Mouse (Mus musculus) heart, embryonic 10.5 days (tissue): Measurements from ENCODE around the gene Crtc3. TPM values are rescaled to one million over a fixed set of nuclear protein-coding genes. Genes with fewer than 3 reads are reported as not detected.

Source experiments
- DNase-seq: peaks from one replicate; pipeline ENCODE4 v3.0.0-alpha.2; 2017; ENCODE audit warnings: low spot score
- H3K27ac ChIP-seq: fragments of 300-500 bp; sonication (generic); 2 replicates; pipeline ENCODE4 v1.5.1; 2016; ENCODE audit warnings: mild to moderate bottlenecking
- H3K27me3 ChIP-seq: fragments of 300-500 bp; sonication (generic); 2 replicates; pipeline ENCODE4 v1.6.1; 2016; ENCODE audit warnings: mild to moderate bottlenecking; ENCODE audit not compliant: poor library complexity, insufficient read depth, severe bottlenecking
- H3K36me3 ChIP-seq: fragments of 300-500 bp; sonication (generic); 2 replicates; pipeline ENCODE4 v1.6.1; 2016; ENCODE audit warnings: mild to moderate bottlenecking, moderate library complexity
- H3K4me1 ChIP-seq: fragments of 300-500 bp; sonication (generic); 2 replicates; pipeline ENCODE4 v1.6.1; 2016; ENCODE audit warnings: mild to moderate bottlenecking
- H3K4me3 ChIP-seq: fragments of 300-500 bp; sonication (generic); 2 replicates; pipeline ENCODE4 v1.5.1; 2016; ENCODE audit warnings: mild to moderate bottlenecking, moderate library complexity
- H3K9me3 ChIP-seq: fragments of 300-500 bp; sonication (generic); 2 replicates; pipeline ENCODE4 v1.6.1; 2016; ENCODE audit warnings: mild to moderate bottlenecking, moderate library complexity
- WGBS: fragments of 180-500 bp; shearing (Covaris S2); methylation state at CpG from one replicate; pipeline ENCODE4 v1.1.7; 2016; 5-methylcytosine and 5-hydroxymethylcytosine counted together
- polyA plus RNA-seq: library from polyadenylated mRNA; unstranded; fragments of >200 nt; fragmentation: Nextera tagmentation; extraction: Ambion mirVana; gene quantifications from 2 replicates; pipeline ENCODE4 v1.2.1, GENCODE M21; 2016

The Crtc3 gene
- polyA plus RNA-seq, 1 experiment from 2014 or later, result 18.6 TPM

- Histone ChIP-seq H3K9me3 (no peaks in the 10 kb centered on the region), H3K36me3 (no peaks in the 10 kb centered on the region), H3K4me1 (peaks cover 35% of the 10 kb centered on the region), H3K27me3 (peaks cover 11% of the 10 kb centered on the region; the same call in 1 of the 2 replicates), H3K4me3 (no peak overlapping the region), H3K27ac (peak overlapping the region; percentile 14; the same call in 1 of the 2 replicates)
- WGBS, result 73% methylated on average over 20 of the region's 20 CpGs
- no peak for DNase-seq
These were observed 105.7 kb downstream of the Crtc3 start for GRCm38 (mm10) chr7:80582821-80583451.

DNA sequence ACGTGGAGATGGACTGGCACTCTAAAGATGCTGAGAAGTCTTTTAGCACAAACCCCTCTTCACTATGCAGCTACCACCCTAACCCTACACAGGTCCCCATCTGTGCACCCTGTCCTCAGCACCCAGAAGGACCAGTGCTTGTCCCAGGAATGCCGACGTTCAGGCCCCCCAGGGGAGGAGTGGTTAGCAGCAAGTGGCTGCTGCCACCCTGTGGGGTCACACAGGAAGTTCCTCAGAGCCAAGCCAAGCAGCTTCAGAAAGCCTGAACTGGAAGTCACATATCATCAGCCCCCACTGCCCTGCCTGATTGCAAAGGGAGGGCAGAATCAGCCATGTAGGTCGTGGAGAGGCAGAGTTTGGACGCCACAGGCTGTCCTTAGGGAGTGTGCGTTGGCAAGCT, 108.3 kb downstream of the Crtc3 start:
- no peak overlapping the region for H3K27ac ChIP-seq
- DNase-seq, result no peak

GRCm38 (mm10) chr7:80577417-80577980, 111.2 kb downstream of the Crtc3 start:
- WGBS, result 52% methylated on average over 14 of the region's 14 CpGs
- H3K36me3 ChIP-seq, result no peaks in the 10 kb centered on the region
- H3K27ac ChIP-seq, result no peak overlapping the region
- H3K4me3 ChIP-seq, result no peak overlapping the region
- H3K27me3 ChIP-seq, result 0 out of 2 replicates have a peak, but pooled peaks cover 9% of the 10 kb centered on the region
- H3K4me1 ChIP-seq, result peaks cover 9% of the 10 kb centered on the region
- no peak for DNase-seq
- H3K9me3 ChIP-seq, result no peaks in the 10 kb centered on the region

More for the DNA sequence above, 108.3 kb downstream of the Crtc3 start:
- Histone ChIP-seq H3K27me3 (0 out of 2 replicates have a peak, but pooled peaks cover 4% of the 10 kb centered on the region), H3K36me3 (no peaks in the 10 kb centered on the region), H3K9me3 (no peaks in the 10 kb centered on the region), H3K4me3 (no peak overlapping the region), H3K4me1 (peaks cover 13% of the 10 kb centered on the region)
- WGBS, result 28% methylated on average over 6 of the region's 6 CpGs

- no peak for DNase-seq
- H3K36me3 ChIP-seq, result no peaks in the 10 kb centered on the region
- 0 out of 2 replicates have a peak, but pooled peaks cover 6% of the 10 kb centered on the region for H3K27me3 ChIP-seq
- no peak overlapping the region for H3K4me3 ChIP-seq
- no peak overlapping the region for H3K27ac ChIP-seq
- peaks cover 5% of the 10 kb centered on the region for H3K4me1 ChIP-seq
- WGBS, result 60% methylated on average over 3 of the region's 3 CpGs
- no peaks in the 10 kb centered on the region for H3K9me3 ChIP-seq
These were observed 112.1 kb downstream of the Crtc3 start for GRCm38 (mm10) chr7:80576626-80577025.

DNA sequence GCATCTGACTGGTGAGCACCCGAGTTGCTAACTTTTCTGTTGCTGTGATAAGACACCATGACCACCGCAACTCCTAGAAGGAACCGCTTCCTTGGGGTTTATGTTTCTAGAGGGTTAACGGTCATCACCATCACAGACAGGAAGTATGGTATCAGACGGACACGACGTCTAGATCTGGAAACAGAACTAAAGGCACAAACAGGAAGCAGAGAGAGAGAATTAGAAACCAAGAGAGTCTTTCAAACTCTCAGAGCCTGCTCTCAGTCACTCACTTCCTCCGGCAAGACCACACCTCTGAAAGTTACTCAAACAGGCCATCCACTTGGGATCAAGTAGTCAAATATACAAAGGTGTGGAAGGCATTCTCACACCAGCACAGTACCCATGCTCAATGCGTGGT, 112.9 kb downstream of the Crtc3 start:
- H3K9me3 ChIP-seq, result no peaks in the 10 kb centered on the region
- DNase-seq, result no peak
- H3K4me1 ChIP-seq, result peaks cover 4% of the 10 kb centered on the region
- 0 out of 2 replicates have a peak, but pooled peaks cover 6% of the 10 kb centered on the region for H3K27me3 ChIP-seq
- no peak overlapping the region for H3K4me3 ChIP-seq
- H3K27ac ChIP-seq, result no peak overlapping the region
- no peaks in the 10 kb centered on the region for H3K36me3 ChIP-seq
- WGBS, result 71% methylated on average over 9 of the region's 9 CpGs

- 0 out of 2 replicates have a peak, but pooled peaks cover 6% of the 10 kb centered on the region for H3K27me3 ChIP-seq
These were observed 115.6 kb downstream of the Crtc3 start for GRCm38 (mm10) chr7:80573076-80573475.

DNA sequence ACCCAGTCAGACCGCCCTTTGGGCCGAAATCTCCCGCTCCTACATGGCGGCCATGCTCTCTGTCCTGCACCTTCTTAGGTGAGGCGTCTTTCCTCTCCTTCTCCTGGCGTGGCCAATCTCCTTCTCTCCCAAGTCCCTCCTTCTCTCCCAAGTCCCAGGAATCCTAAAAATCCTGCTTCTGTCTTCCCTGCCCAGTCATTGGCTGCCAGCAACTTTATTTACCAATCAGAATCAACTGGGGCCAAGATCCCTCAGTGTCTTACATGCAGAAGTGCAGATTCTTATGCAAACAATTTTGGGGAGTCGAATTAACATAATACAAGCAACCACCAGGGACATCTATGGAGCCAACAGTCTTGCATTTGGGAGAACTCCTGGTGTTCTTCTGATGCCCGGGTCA, 120.7 kb downstream of the Crtc3 start:
- Histone ChIP-seq H3K9me3 (no peaks in the 10 kb centered on the region), H3K4me3 (no peak overlapping the region), H3K27me3 (peaks cover 5% of the 10 kb centered on the region; the same call in 1 of the 2 replicates), H3K27ac (no peak overlapping the region), H3K4me1 (no peaks in the 10 kb centered on the region), H3K36me3 (no peaks in the 10 kb centered on the region)
- WGBS, result 69% methylated on average over 8 of the region's 8 CpGs
- DNase-seq, result no peak

More at GRCm38 (mm10) chr7:80573076-80573475, 115.6 kb downstream of the Crtc3 start:
- Histone ChIP-seq H3K36me3 (no peaks in the 10 kb centered on the region), H3K4me3 (no peak overlapping the region), H3K9me3 (no peaks in the 10 kb centered on the region), H3K4me1 (no peaks in the 10 kb centered on the region), H3K27ac (no peak overlapping the region)
- WGBS, result 55% methylated on average over 3 of the region's 3 CpGs
- no peak for DNase-seq

- Histone ChIP-seq H3K4me1 (0 out of 2 replicates have a peak, but pooled peaks cover 6% of the 10 kb centered on the region), H3K27me3 (no peaks in the 10 kb centered on the region; the same call in 1 of the 2 replicates), H3K4me3 (no peak overlapping the region), H3K27ac (no peak overlapping the region), H3K9me3 (no peaks in the 10 kb centered on the region), H3K36me3 (no peaks in the 10 kb centered on the region)
- WGBS, result 78% methylated on average over 5 of the region's 5 CpGs
- no peak for DNase-seq
These were observed 126.7 kb downstream of the Crtc3 start for GRCm38 (mm10) chr7:80561931-80562330.

DNA sequence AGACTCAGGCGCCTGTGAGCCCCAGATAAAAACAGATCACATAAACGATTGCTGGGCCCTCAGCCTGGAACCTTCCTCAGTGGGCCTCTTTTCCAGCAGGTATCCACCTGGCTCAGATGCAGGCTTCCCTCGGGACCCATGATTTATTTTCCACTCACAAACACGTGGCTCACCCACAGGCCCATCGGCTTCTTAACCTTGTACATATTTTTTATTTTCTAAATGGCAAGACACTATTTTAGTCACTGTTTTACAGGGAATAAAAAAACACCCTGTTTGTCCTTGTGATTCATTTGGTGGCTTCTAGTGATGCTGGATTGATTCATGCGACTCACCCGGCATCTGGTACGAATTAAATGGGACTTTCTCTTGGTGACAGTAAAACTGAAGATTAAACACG, 127.4 kb downstream of the Crtc3 start:
- H3K27ac ChIP-seq, result no peak overlapping the region
- DNase-seq, result no peak
- H3K9me3 ChIP-seq, result no peaks in the 10 kb centered on the region
- 77% methylated on average over 9 of the region's 9 CpGs for WGBS
- H3K4me1 ChIP-seq, result peaks cover 11% of the 10 kb centered on the region; the same call in 1 of the 2 replicates
- H3K4me3 ChIP-seq, result no peak overlapping the region
- no peaks in the 10 kb centered on the region for H3K36me3 ChIP-seq
- H3K27me3 ChIP-seq, result no peaks in the 10 kb centered on the region; the same call in 1 of the 2 replicates

DNA sequence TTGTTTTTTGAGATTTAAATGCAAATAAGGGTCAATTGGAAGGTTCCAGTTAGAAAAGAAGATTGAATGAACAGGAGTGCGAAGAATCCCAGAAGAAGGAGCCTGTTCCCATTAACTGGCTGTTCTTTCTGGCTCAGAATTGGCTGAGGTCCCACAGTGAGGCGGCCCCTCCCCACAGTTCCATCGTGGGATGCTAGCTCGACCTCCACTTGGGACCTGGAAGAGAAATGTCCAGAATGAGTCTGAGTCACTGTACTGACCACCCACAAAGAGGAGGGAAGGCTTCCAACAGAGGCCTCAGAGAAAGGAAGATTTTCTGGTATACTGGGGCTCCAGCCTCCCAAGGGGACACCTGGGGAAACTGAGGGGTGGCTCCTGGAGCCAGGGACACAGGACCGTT, 130.1 kb downstream of the Crtc3 start:
- H3K27me3 ChIP-seq, result no peaks in the 10 kb centered on the region
- WGBS, result 76% methylated on average over 5 of the region's 5 CpGs
- peaks cover 24% of the 10 kb centered on the region for H3K4me1 ChIP-seq
- H3K27ac ChIP-seq, result no peak overlapping the region
- no peak overlapping the region for H3K4me3 ChIP-seq
- no peak for DNase-seq
- H3K9me3 ChIP-seq, result no peaks in the 10 kb centered on the region
- no peaks in the 10 kb centered on the region for H3K36me3 ChIP-seq

GRCm38 (mm10) chr7:80558101-80558500, 130.6 kb downstream of the Crtc3 start:
- H3K4me1 ChIP-seq, result peaks cover 24% of the 10 kb centered on the region
- H3K27ac ChIP-seq, result no peak overlapping the region
- H3K4me3 ChIP-seq, result no peak overlapping the region
- H3K27me3 ChIP-seq, result no peaks in the 10 kb centered on the region
- 56% methylated on average over 8 of the region's 8 CpGs for WGBS
- no peak for DNase-seq
- H3K36me3 ChIP-seq, result no peaks in the 10 kb centered on the region
- no peaks in the 10 kb centered on the region for H3K9me3 ChIP-seq

GRCm38 (mm10) chr7:80557161-80557560, 131.5 kb downstream of the Crtc3 start:
- no peak overlapping the region for H3K4me3 ChIP-seq
- 73% methylated on average over 4 of the region's 4 CpGs for WGBS
- H3K4me1 ChIP-seq, result peaks cover 24% of the 10 kb centered on the region
- H3K36me3 ChIP-seq, result no peaks in the 10 kb centered on the region
- no peaks in the 10 kb centered on the region for H3K9me3 ChIP-seq
- no peaks in the 10 kb centered on the region for H3K27me3 ChIP-seq
- DNase-seq, result no peak
- no peak overlapping the region for H3K27ac ChIP-seq

GRCm38 (mm10) chr7:80556166-80556565, 132.5 kb downstream of the Crtc3 start:
- Histone ChIP-seq H3K27ac (no peak overlapping the region), H3K27me3 (no peaks in the 10 kb centered on the region)
- DNase-seq, result no peak

More at GRCm38 (mm10) chr7:80556166-80556565, 132.5 kb downstream of the Crtc3 start:
- Histone ChIP-seq H3K36me3 (no peaks in the 10 kb centered on the region), H3K9me3 (no peaks in the 10 kb centered on the region), H3K4me3 (no peak overlapping the region), H3K4me1 (peaks cover 24% of the 10 kb centered on the region)
- WGBS, result 55% methylated on average over 3 of the region's 3 CpGs
